Mouse (Mus musculus): ENCODE results near the gene Myb.

DNA sequence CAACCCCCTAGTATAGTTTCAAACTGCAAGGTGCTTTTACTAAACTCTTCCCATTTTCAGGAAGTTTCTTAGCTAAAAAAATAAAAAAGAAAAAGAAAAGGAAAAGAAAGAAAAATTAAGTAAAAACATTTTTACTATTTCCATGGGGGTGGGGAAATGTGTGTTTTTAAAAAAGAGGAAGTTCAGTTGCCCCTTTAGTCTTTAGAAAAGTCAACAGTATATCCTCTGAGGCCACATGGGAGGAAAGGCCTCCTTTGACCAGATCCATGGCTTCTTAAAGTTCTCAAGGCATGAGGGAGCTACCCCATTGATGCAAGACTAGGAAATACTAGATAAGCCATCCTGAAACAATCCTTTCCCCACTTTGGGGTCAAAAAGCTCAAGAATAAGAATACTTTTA lies 9.5 kb downstream of the Myb start:
- TF ChIP-seq POLR2A (IDR thresholded peaks at IDR 0.05; ENCODE audit: borderline replicate concordance, insufficient read depth, low read length) (no peak), CTCF (IDR thresholded peaks at IDR 0.05; ENCODE audit: borderline replicate concordance, insufficient read depth, low read depth, low read length) (no peak)
